Mouse (Mus musculus): ENCODE data around the gene Pard3.

GRCm38 (mm10) chr8:127194786-127195407, 131.2 kb downstream of the Pard3 start:
- no peak for TF ChIP-seq EP300 (IDR thresholded peaks at IDR 0.05; ENCODE audit: low read depth)
- TF ChIP-seq CTCF (IDR thresholded peaks at IDR 0.05; ENCODE audit: low read depth) = no peak
